13 mouse cellular contexts compared by ENCODE assay signal in the genomic region with DNA sequence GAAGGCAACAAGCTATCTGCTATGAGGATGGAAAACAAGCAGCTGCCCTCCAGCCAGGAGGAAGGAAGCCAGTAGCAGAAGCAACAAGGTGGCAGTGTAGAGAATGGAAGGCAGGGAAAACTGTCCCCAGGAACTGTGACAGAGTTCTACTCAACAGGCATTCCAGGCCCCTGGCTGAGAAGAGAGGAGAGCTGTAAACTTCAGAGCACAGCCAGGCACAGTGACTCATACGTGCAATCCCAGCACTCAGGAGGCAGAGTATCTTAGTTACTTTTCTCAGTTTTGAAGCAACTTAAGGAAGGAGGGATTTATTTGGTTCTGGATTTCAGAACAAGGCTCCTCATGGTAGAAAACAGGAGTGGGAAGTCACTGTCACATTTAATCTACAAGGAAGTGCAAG. TPM values are rescaled to one million over a fixed set of nuclear protein-coding genes. Genes with fewer than 3 reads are reported as not detected.
DNase-seq lines count a peak whose midpoint lies in the region; ATAC-seq and TF ChIP-seq lines count a peak whose summit lies in the region.
"Had no signal": no experiment of that assay in that cellular context is flagged by ENCODE, and none has a peak within 500 bp of the region (broad histone marks: within the 10 kb centered on the region; RNA-seq: fewer than 3 reads in every experiment).

No protein-coding gene starts in this region.

- H3K9me3 ChIP-seq in kidney, embryonic 14.5 days (ENCODE audit: control insufficient read depth, low read length), result peaks cover 20% of the 10 kb centered on the region
- no peaks in the 10 kb centered on the region for H3K9me3 ChIP-seq in stomach, postnatal 0 days (ENCODE audit: control insufficient read depth, low read length)
- H3K9me3 ChIP-seq in forebrain, embryonic 12.5 days, result peaks cover 20% of the 10 kb centered on the region

- DNase-seq in kidney, adult 8-10 months, result no peak
- DNase-seq in right cerebral cortex, postnatal 25 days, result peak; percentile 48
- no peak for DNase-seq in right cerebral cortex, postnatal 10 days (ENCODE audit: low spot score in 2 of 2)
- peak; percentile 60 to 63 for DNase-seq in heart, postnatal 10 days
- DNase-seq in stomach, postnatal 0 days (ENCODE audit: low spot score), result no peak
- DNase-seq: cerebellum, adult 11 months; gastrocnemius, postnatal 10 days; kidney, adult 18-20 months; thymus, adult 2 months had no signal

- intact Hi-C loops in heart, postnatal 10 days (cut with DNase I), result loop anchor here (2.0 kb wide), 1 partner anchor 13 kb away; no protein-coding TSS in a partner anchor

- peak overlapping the region; percentile 17; the same call in 1 of the 2 replicates for H3K27ac ChIP-seq in kidney, embryonic 14.5 days (ENCODE audit: low read depth, low read length)
- peak overlapping the region; percentile 24; the same call in 1 of the 2 replicates for H3K27ac ChIP-seq in stomach, postnatal 0 days (replicated peaks)
- H3K27ac ChIP-seq in forebrain, embryonic 12.5 days, result no peak overlapping the region

- no peak for TF ChIP-seq CTCF in stomach, postnatal 0 days (IDR thresholded peaks at IDR 0.05; ENCODE audit: low read depth)

- no peaks in the 10 kb centered on the region for H3K27me3 ChIP-seq in kidney, embryonic 14.5 days (ENCODE audit: control insufficient read depth, insufficient read depth, low read length)
- H3K27me3 ChIP-seq in stomach, postnatal 0 days (ENCODE audit: control insufficient read depth, insufficient read depth, low read length), result no peaks in the 10 kb centered on the region
- no peaks in the 10 kb centered on the region for H3K27me3 ChIP-seq in forebrain, embryonic 12.5 days

- WGBS in kidney, embryonic 14.5 days, result 65% methylated on average over 1 of the region's 1 CpGs
- WGBS in stomach, postnatal 0 days, result 21% methylated on average over 1 of the region's 1 CpGs
- WGBS in forebrain, embryonic 12.5 days, result 79% methylated on average over 1 of the region's 1 CpGs

- peaks cover 35% of the 10 kb centered on the region for H3K4me1 ChIP-seq in kidney, embryonic 14.5 days (ENCODE audit: control insufficient read depth, insufficient read depth, low read length)
- H3K4me1 ChIP-seq in stomach, postnatal 0 days (replicated peaks; ENCODE audit: control insufficient read depth, insufficient read depth), result no peaks in the 10 kb centered on the region
- no peaks in the 10 kb centered on the region for H3K4me1 ChIP-seq in forebrain, embryonic 12.5 days

- TF ChIP-seq EP300 in stomach, postnatal 0 days (optimal IDR thresholded peaks at IDR 0.05), result no peak

- H3K4me3 ChIP-seq in kidney, embryonic 14.5 days (ENCODE audit: low read length), result no peak overlapping the region
- no peak overlapping the region for H3K4me3 ChIP-seq in stomach, postnatal 0 days (ENCODE audit: low read depth, low read length)
- H3K4me3 ChIP-seq in forebrain, embryonic 12.5 days (replicated peaks), result no peak overlapping the region
- H3K4me3 ChIP-seq: megakaryocyte, embryonic 14.5 days had no signal

- no peak overlapping the region for H3K9ac ChIP-seq in kidney, embryonic 14.5 days (ENCODE audit: low read depth, low read length)
- no peak overlapping the region for H3K9ac ChIP-seq in stomach, postnatal 0 days (ENCODE audit: low read length)
- no peak overlapping the region for H3K9ac ChIP-seq in forebrain, embryonic 12.5 days

- no peak overlapping the region for H3K4me2 ChIP-seq in kidney, embryonic 14.5 days (replicated peaks; ENCODE audit: low read depth, low read length)
- no peak overlapping the region for H3K4me2 ChIP-seq in stomach, postnatal 0 days (replicated peaks; ENCODE audit: low read depth)
- no peak overlapping the region for H3K4me2 ChIP-seq in forebrain, embryonic 12.5 days

- ATAC-seq in kidney, embryonic 14.5 days (ENCODE audit: low FRiP score, low TSS enrichment), result no peak
- no peak for ATAC-seq in stomach, postnatal 0 days (ENCODE audit: low FRiP score, low TSS enrichment)
- ATAC-seq in erythroid progenitor cell, adult 5-6 weeks (replicated peaks; ENCODE audit: low FRiP score, poor library complexity, severe bottlenecking), result no peak
- ATAC-seq in forebrain, embryonic 12.5 days (ENCODE audit: low FRiP score), result no peak

- H3K36me3 ChIP-seq in kidney, embryonic 14.5 days (ENCODE audit: control insufficient read depth, insufficient read depth, low read length), result peaks cover 61% of the 10 kb centered on the region
- peaks cover 3% of the 10 kb centered on the region; the same call in 1 of the 2 replicates for H3K36me3 ChIP-seq in stomach, postnatal 0 days (ENCODE audit: control insufficient read depth, insufficient read depth, low read length)
- peaks cover 75% of the 10 kb centered on the region for H3K36me3 ChIP-seq in forebrain, embryonic 12.5 days (replicated peaks)

RNA-seq across cellular contexts. Expression of gene Igf2r, which starts 31.5 kb away (rescaled TPM):
- 20.7 and 37.8 TPM in 2 replicates for polyA plus RNA-seq in kidney, embryonic 14.5 days (2014; fragmentation: Nextera tagmentation; extraction: Ambion mirVana)
- 100 to 1,000 TPM; 180 to 214 TPM for total RNA-seq in heart, postnatal 10 days (2021)
- 9.4 and 9.6 TPM in 2 replicates for polyA plus RNA-seq in stomach, postnatal 0 days (2015; fragmentation: Nextera tagmentation; extraction: Ambion mirVana)
- 1.7 and 2.2 TPM in 2 replicates for total RNA-seq in erythroid progenitor cell, adult 5-6 weeks (2015; ENCODE audit: low replicate concordance)
- total RNA-seq in erythroid progenitor cell, adult 5-6 weeks (2017; ENCODE audit: low replicate concordance), result 5.4 and 12.9 TPM in 2 replicates
- polyA plus RNA-seq in forebrain, embryonic 12.5 days (2016; fragmentation: Nextera tagmentation; extraction: Ambion mirVana), result 22.7 TPM in 2 replicates

Comparison
In these comparisons a context has a peak if more than half of its experiments do, and no peak if none do; other contexts are left out.
1. DNase-seq: peak in right cerebral cortex, postnatal 25 days (single experiment) and heart, postnatal 10 days (2 of 2); none in kidney, adult 8-10 months (0 of 2), right cerebral cortex, postnatal 10 days (0 of 2) and stomach, postnatal 0 days (single experiment).